Mouse (Mus musculus) ES-E14 (cell line): Measurements from ENCODE around the gene Scgb1a1. TPM values are rescaled to one million over a fixed set of nuclear protein-coding genes. Genes with fewer than 3 reads are reported as not detected.

Source experiments
- DNase-seq: peaks from one replicate; pipeline ENCODE4 v3.0.0-alpha.2; 2013; ENCODE audit warnings: low read depth, low spot score
- H3K27ac ChIP-seq: 2 replicates; pipeline ENCODE4 v1.5.1; 2012; ENCODE audit warnings: low read depth, mild to moderate bottlenecking, low read length, moderate library complexity, mixed read lengths; ENCODE audit not compliant: poor library complexity, insufficient read depth, severe bottlenecking
- H3K36me3 ChIP-seq: 2 replicates; pipeline ENCODE4 v1.6.1; 2012; ENCODE audit warnings: mild to moderate bottlenecking, low read length, moderate library complexity, mixed read lengths; ENCODE audit not compliant: control insufficient read depth, poor library complexity, insufficient read depth, severe bottlenecking
- H3K4me1 ChIP-seq, 2 experiments: fragments of 150-350 bp in 1 of 2; sonication (generic) in 1 of 2; 2 replicates each; pipeline ENCODE4 v1.6.1; 2012; ENCODE audit warnings: low read length in 2 of 2, mild to moderate bottlenecking in 1 of 2, mixed read lengths in 1 of 2; ENCODE audit not compliant: control insufficient read depth in 2 of 2, insufficient read depth in 2 of 2, poor library complexity in 1 of 2
- H3K4me3 ChIP-seq, 2 experiments: fragments of 150-350 bp in 1 of 2; sonication (generic) in 1 of 2; 2 replicates each; pipeline ENCODE4 v1.5.1; 2012; ENCODE audit warnings: low read length in 2 of 2, low read depth in 1 of 2, mild to moderate bottlenecking in 1 of 2, mixed read lengths in 1 of 2; ENCODE audit not compliant: insufficient read depth in 1 of 2, poor library complexity in 1 of 2, severe bottlenecking in 1 of 2
- H3K9ac ChIP-seq: 2 replicates; pipeline ENCODE4 v1.6.1; 2012; ENCODE audit warnings: low read depth, mild to moderate bottlenecking, low read length, mixed read lengths; ENCODE audit not compliant: poor library complexity, insufficient read depth, severe bottlenecking
- H3K9me3 ChIP-seq: fragments of 150-350 bp; sonication (generic); 2 replicates; pipeline ENCODE4 v1.6.1; 2012; ENCODE audit warnings: low read depth, mild to moderate bottlenecking, low read length; ENCODE audit not compliant: control insufficient read depth, insufficient read depth
- CHD2 ChIP-seq: IDR thresholded peaks from 2 replicates; pipeline ENCODE4 v1.6.1; 2014; ENCODE audit warnings: mild to moderate bottlenecking, low read depth, low read length, inconsistent platforms
- HCFC1 ChIP-seq: IDR thresholded peaks from 2 replicates; pipeline ENCODE4 v1.6.1; 2012; ENCODE audit warnings: low read length, inconsistent platforms, borderline replicate concordance; ENCODE audit not compliant: insufficient read depth
- MAFK ChIP-seq: IDR thresholded peaks from 2 replicates; pipeline ENCODE4 v1.6.1; 2014; ENCODE audit warnings: mild to moderate bottlenecking, low read depth, low read length, inconsistent platforms; ENCODE audit not compliant: insufficient read depth
- ZC3H11A ChIP-seq: IDR thresholded peaks from 2 replicates; pipeline ENCODE4 v1.6.1; 2012; ENCODE audit warnings: low read depth, mild to moderate bottlenecking, inconsistent platforms, low read length, borderline replicate concordance
- ZNF384 ChIP-seq: IDR thresholded peaks from 2 replicates; pipeline ENCODE4 v1.6.1; 2012; ENCODE audit warnings: low read depth, low read length, inconsistent platforms
- in situ Hi-C, 2 experiments: fragments of 600-800 bp; cut with MboI; formaldehyde crosslinking; loops; one replicate each; pipeline ENCODE4 v1.15.1; 2025; ENCODE audit warnings: low sequenced_read_pairs in 2 of 2, inconsistent platforms in 1 of 2; ENCODE audit not compliant: unreplicated experiment in 2 of 2
- total RNA-seq: library from RNA; depleted of rRNA; stranded (reverse); fragments of 300-350 nt; gene quantifications from 2 replicates; pipeline ENCODE4 v1.2.3, GENCODE M21; 2012

Scgb1a1 gene
- total RNA-seq, 1 experiment = not detected

GRCm38 (mm10) chr19:9050294-9051229 lies 37.2 kb downstream of the Scgb1a1 start:
- no peak for TF ChIP-seq MAFK
- TF ChIP-seq HCFC1 = no peak
- TF ChIP-seq ZNF384 = no peak
- no peak for TF ChIP-seq ZC3H11A
- TF ChIP-seq CHD2 = no peak
- Histone ChIP-seq H3K9ac (no peak overlapping the region), H3K27ac (no peak overlapping the region), H3K36me3 (no peaks in the 10 kb centered on the region), H3K9me3 (no peaks in the 10 kb centered on the region), H3K4me1 (peaks cover 2% of the 10 kb centered on the region in 2 experiments; a peak in 1 of 4 replicates), H3K4me3 (no peak overlapping the region)
- in situ Hi-C loops = no loop called here
- DNase-seq = no peak

DNA sequence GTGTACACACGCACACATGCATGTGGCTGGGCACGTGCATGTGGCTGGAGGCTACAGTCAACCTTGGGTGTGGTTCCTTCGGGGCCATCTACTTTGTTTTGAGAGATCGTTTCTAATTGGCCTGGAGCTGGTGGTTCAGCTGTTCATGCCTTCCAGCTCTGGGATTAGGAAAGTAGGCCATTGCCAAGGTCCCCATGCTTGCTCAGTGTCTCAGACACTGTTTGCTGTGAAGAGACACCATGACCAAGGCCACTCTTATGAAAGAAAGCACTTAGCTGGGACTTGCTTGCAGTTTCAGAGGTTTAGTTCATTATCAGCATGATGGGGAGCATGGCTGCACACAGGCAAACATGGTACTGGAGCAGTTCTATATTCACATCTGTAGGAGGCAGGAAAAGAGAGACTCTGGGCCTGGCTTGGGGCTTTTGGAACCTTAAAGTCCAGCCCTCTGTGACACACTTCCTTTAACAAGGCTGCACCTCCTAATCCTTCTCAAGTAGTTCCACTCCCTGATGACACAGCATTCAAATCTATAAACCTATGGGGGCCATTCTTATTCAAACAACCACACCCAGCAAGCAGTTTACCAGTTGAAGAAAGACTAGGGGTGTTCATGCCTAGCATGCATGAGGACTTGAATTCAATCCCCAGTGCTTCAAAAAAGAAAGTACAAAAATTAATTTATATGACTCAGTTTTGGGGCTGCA lies 38.6 kb downstream of the Scgb1a1 start:
- in situ Hi-C loops = no loop called here
- Histone ChIP-seq H3K4me1 (peaks cover 2 to 3% of the 10 kb centered on the region in 2 experiments; a peak in 2 of 4 replicates), H3K27ac (no peak overlapping the region)

GRCm38 (mm10) chr19:9047946-9048387 lies 39.8 kb downstream of the Scgb1a1 start:
- Histone ChIP-seq H3K36me3 (no peaks in the 10 kb centered on the region), H3K27ac (no peak overlapping the region), H3K9ac (no peak overlapping the region), H3K4me1 (peaks cover 2 to 3% of the 10 kb centered on the region in 2 experiments; a peak in 2 of 4 replicates), H3K4me3 (no peak overlapping the region), H3K9me3 (no peaks in the 10 kb centered on the region)
- in situ Hi-C loops = no loop called here
- no peak for TF ChIP-seq ZC3H11A
- no peak for TF ChIP-seq HCFC1
- TF ChIP-seq ZNF384 = no peak
- TF ChIP-seq MAFK = no peak
- no peak for TF ChIP-seq CHD2
- DNase-seq = no peak

More for the DNA sequence above, 38.6 kb downstream of the Scgb1a1 start:
- Histone ChIP-seq H3K4me3 (no peak overlapping the region), H3K9me3 (no peaks in the 10 kb centered on the region), H3K9ac (no peak overlapping the region), H3K36me3 (no peaks in the 10 kb centered on the region)
- TF ChIP-seq ZC3H11A = no peak
- TF ChIP-seq ZNF384 = no peak
- no peak for DNase-seq

DNA sequence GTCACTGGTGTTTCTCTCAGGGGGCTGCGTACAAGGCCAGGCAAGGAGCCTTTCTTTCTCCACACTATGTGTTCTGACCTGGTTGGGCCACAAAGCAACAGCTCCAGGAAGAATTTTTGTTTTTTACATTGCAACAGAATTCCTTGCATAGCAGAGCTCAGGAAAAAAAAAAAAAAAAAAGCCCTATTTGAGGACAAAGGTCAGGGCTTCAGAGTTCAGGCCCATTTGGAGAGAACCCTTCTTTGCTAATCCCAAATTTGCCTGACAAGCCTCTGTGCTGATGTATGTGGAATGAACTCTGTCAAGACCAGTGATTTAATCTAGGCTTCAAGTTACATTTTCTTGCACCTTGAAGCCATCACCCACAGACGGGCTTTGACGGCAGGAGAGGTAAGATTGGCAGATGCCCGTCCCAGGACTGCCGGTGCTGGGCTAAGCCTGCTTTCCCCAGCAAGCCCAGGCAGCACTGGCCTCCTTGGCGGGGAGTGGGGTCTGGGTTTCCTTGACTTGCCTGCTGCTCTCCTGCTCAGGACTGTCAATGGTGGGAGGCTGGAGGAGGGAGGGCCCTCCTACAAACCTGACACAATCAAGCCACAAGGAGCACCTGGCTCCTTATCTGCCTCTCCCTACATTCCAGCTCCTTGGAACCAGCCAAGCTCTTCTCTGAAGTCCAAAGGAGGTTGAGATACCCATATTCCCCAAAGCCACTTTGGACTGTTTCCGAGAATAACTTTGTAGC lies 40.4 kb downstream of the Scgb1a1 start:
- Histone ChIP-seq H3K4me1 (peaks cover 2% of the 10 kb centered on the region in 2 experiments; a peak in 2 of 4 replicates), H3K27ac (no peak overlapping the region), H3K9ac (no peak overlapping the region; the same call in 1 of the 2 replicates), H3K4me3 (no peak overlapping the region), H3K36me3 (no peaks in the 10 kb centered on the region), H3K9me3 (no peaks in the 10 kb centered on the region)
- TF ChIP-seq ZC3H11A (no peak), CHD2 (no peak), ZNF384 (peak; percentile 92), HCFC1 (no peak), MAFK (no peak)
- in situ Hi-C loops = no loop called here
- DNase-seq = no peak
